Mouse (Mus musculus): ENCODE results near the gene Dusp3. TPM values are rescaled to one million over a fixed set of nuclear protein-coding genes. Genes with fewer than 3 reads are reported as not detected.

Dusp3 gene
- 12.9 and 13.4 TPM in 2 replicates for polyA plus RNA-seq (2016; fragmentation: Nextera tagmentation; extraction: Ambion mirVana)

DNA sequence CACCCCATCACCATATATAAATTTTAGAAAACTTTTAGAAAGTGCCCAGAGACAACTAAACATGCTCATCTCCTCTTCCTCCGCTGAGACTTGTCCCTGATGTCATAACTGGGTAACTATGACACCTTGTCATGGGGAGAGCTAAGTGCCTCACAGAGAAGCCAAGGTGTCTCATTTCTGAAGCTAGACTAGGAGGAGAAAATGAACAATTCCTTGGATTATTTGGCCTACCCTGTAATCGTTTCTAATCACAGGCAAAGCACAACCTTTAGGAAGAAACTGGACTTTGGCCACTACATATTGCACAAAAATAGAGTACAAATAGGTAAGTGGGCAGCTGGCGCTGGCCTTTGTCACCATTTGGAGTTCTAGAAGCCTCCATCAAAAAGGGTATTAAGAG lies at the start of gene Dusp3:
Gene Dusp3, minus strand, starts transcription at position 101 of the 400 bp plus-strand sequence.
- Histone ChIP-seq H3K4me2 (0 out of 2 replicates have a peak within 1 kb of the TSS, but pooled peaks have one; percentile 12), H3K27me3 (replicated peaks) (peaks cover 60% of the 10 kb centered on the region)

DNA sequence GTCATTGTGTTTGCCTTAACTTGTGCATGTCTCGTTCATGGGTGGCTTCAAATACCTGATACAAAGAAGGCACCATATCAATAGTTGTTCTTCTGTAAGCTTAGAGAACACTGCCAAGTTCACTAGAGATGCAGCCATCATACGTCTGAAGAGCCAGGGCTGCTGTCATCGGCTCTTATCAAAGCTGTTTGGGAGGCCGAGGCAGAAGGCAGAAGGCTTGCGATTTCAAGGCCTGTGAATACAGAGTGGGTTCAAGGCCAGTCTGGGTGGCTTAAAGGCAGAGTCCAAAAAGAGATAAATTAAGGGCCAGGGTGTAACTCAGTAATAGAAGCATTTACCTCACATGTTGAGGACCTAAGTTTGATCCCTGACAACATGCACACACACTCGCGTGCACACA lies 49.5 kb upstream of the Dusp3 start:
- no peak overlapping the region for H3K4me3 ChIP-seq
- 0 out of 2 replicates have a peak, but pooled peaks cover 2% of the 10 kb centered on the region for H3K4me1 ChIP-seq
- no peak overlapping the region for H3K9ac ChIP-seq
- 50% methylated on average over 7 of the region's 7 CpGs for WGBS (ENCODE audit: insufficient replicate concordance)
- H3K27me3 ChIP-seq (replicated peaks): peaks cover 20% of the 10 kb centered on the region
- no peak overlapping the region for H3K4me2 ChIP-seq
- 0 out of 2 replicates have a peak, but pooled peaks cover 3% of the 10 kb centered on the region for H3K9me3 ChIP-seq (replicated peaks)
- ATAC-seq: no peak
- no peak overlapping the region for H3K27ac ChIP-seq
- H3K36me3 ChIP-seq: no peaks in the 10 kb centered on the region

More for the DNA sequence above, at the start of gene Dusp3:
- ATAC-seq: no peak
- H3K9ac ChIP-seq: no peak within 1 kb of the TSS
- no peak within 1 kb of the TSS for H3K27ac ChIP-seq
- H3K9me3 ChIP-seq (replicated peaks): no peaks in the 10 kb centered on the region
- no peak within 1 kb of the TSS for H3K4me3 ChIP-seq
- no peaks in the 10 kb centered on the region for H3K36me3 ChIP-seq
- WGBS (ENCODE audit: insufficient replicate concordance): 69% methylated on average over 3 of the region's 3 CpGs
- peaks cover 39% of the 10 kb centered on the region for H3K4me1 ChIP-seq

DNA sequence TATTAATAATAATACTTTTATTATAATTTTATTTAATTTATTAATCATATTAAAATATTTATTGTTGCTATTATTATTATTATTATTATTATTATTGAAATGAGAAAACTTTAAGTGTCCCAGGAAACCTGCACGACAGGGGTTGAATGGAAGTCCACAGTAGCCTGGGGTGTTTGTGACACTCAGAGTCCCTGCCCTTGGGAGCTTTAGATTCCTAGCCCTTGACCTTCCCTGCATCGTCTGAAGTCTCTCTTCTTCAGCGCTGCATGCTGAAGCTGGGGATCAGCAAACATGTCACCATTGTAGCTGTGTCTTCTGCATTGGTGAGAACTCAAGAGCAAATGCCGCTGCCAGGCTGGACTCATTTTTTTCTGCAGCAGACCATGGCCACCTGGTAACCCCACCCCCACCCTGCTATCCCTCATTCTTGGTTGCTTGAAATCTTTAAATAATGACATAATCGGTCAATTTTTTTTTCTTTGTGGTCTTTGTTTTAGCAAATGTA lies 48.7 kb upstream of the Dusp3 start:
- Histone ChIP-seq H3K9ac (no peak overlapping the region), H3K9me3 (replicated peaks) (0 out of 2 replicates have a peak, but pooled peaks cover under 1% of the 10 kb centered on the region), H3K4me3 (no peak overlapping the region), H3K4me2 (no peak overlapping the region), H3K4me1 (0 out of 2 replicates have a peak, but pooled peaks cover under 1% of the 10 kb centered on the region), H3K36me3 (no peaks in the 10 kb centered on the region), H3K27me3 (replicated peaks) (peaks cover 20% of the 10 kb centered on the region), H3K27ac (no peak overlapping the region)
- ATAC-seq: no peak
- WGBS (ENCODE audit: insufficient replicate concordance): 67% methylated on average over 5 of the region's 5 CpGs

DNA sequence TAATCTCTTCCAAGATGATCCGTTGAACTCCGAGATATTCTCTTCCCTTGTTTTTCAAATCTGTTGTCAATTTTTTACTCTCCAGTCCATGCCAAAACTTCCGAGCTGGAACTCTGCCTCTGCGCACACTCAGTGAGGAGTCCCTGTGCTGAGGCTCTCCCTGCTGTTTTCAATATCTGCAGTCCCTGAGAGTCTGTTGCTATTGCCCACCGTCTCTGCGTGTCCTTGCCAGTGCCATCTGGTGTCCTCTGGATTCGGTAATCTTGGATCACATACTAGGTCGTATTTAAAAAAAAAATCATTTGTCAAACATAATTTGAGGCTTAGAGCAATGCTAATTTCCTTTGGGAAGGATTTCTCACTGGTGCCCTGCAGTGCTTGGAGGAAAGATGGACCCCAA lies 48.1 kb upstream of the Dusp3 start:
- Histone ChIP-seq H3K4me1 (0 out of 2 replicates have a peak, but pooled peaks cover 7% of the 10 kb centered on the region), H3K9ac (no peak overlapping the region), H3K27ac (no peak overlapping the region), H3K9me3 (replicated peaks) (no peaks in the 10 kb centered on the region), H3K36me3 (no peaks in the 10 kb centered on the region), H3K27me3 (replicated peaks) (peaks cover 20% of the 10 kb centered on the region), H3K4me2 (no peak overlapping the region), H3K4me3 (no peak overlapping the region)
- 65% methylated on average over 8 of the region's 8 CpGs for WGBS (ENCODE audit: insufficient replicate concordance)
- ATAC-seq: no peak

DNA sequence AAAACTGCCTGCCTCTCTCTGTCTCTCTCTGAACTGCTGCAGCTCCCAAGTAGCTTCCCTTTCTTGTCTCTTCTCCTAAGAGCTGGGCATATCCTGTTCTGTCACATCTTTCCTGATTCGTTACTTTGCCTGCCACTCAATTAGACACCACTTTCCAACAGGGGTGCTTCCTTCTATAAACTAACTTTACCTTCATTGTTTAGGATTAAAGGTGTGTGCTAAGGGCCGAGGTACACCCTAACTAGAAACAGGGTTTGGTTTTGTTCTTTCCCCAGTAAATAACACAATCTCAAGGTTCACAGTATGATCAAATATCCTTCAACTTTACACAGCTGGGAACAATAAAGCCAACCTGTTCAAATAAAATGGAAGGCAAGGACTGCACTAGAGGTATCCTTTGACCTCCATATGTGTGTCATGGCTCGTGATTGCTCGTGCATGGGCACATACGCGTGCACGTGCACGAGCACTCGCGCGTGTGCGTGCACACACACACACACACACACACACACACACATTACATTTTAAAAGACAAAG lies 46.3 kb upstream of the Dusp3 start:
- H3K4me1 ChIP-seq: peaks cover 19% of the 10 kb centered on the region
- H3K9ac ChIP-seq: no peak overlapping the region
- H3K4me3 ChIP-seq: no peak overlapping the region
- no peak overlapping the region for H3K4me2 ChIP-seq
- H3K36me3 ChIP-seq: no peaks in the 10 kb centered on the region
- no peak for ATAC-seq
- no peaks in the 10 kb centered on the region for H3K9me3 ChIP-seq (replicated peaks)
- no peak overlapping the region for H3K27ac ChIP-seq
- 75% methylated on average over 12 of the region's 12 CpGs for WGBS (ENCODE audit: insufficient replicate concordance)
- peaks cover 15% of the 10 kb centered on the region for H3K27me3 ChIP-seq (replicated peaks)

DNA sequence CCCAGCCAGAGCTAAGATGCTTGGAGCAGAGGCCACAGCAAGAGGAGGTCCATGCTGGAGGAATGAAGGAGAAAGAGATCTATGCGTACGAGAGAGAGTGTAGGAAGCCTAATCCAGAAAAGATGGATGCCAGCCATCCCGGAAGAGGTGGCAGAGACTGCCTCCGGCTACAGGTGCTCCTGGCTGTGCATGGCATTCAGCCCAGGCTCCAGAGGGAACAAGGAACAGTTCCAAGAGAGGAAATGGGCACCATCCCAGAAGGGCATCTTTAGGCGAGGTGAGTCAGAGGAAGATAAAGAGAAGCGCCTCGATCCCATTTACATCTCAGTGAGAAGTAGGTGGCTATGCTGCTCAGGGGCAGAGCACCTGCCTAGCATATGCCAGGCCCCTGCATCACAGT lies 44.3 kb upstream of the Dusp3 start:
- Histone ChIP-seq H3K9me3 (replicated peaks) (no peaks in the 10 kb centered on the region), H3K4me3 (no peak overlapping the region), H3K27ac (no peak overlapping the region), H3K4me1 (peaks cover 29% of the 10 kb centered on the region), H3K27me3 (replicated peaks) (peaks cover 30% of the 10 kb centered on the region), H3K4me2 (no peak overlapping the region), H3K9ac (no peak overlapping the region), H3K36me3 (no peaks in the 10 kb centered on the region)
- ATAC-seq: no peak
- WGBS (ENCODE audit: insufficient replicate concordance): 81% methylated on average over 7 of the region's 7 CpGs

DNA sequence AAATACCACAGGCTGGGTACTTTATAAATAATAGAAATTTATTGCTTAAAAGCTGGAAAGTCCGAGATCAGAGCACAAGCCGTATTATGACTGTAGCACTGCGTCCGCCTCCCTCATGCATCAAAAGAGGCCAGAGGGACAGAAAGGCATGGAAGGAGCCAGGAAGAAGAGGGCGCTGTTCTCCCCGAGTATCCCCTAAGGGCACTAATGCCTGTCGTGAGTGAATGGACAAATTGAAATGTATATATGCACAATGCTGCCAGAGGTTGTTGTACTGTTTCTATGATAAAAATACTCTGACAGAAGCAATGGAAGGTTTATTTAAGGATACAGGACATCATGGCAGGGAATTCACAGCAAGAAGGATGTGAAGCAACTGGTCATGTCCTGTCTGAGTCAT lies 43.2 kb upstream of the Dusp3 start:
- WGBS (ENCODE audit: insufficient replicate concordance): 40% methylated on average over 7 of the region's 7 CpGs
- Histone ChIP-seq H3K36me3 (no peaks in the 10 kb centered on the region), H3K4me3 (no peak overlapping the region), H3K27me3 (replicated peaks) (peaks cover 42% of the 10 kb centered on the region), H3K4me1 (peaks cover 33% of the 10 kb centered on the region), H3K9me3 (replicated peaks) (no peaks in the 10 kb centered on the region), H3K9ac (no peak overlapping the region), H3K27ac (no peak overlapping the region), H3K4me2 (no peak overlapping the region)
- no peak for ATAC-seq

DNA sequence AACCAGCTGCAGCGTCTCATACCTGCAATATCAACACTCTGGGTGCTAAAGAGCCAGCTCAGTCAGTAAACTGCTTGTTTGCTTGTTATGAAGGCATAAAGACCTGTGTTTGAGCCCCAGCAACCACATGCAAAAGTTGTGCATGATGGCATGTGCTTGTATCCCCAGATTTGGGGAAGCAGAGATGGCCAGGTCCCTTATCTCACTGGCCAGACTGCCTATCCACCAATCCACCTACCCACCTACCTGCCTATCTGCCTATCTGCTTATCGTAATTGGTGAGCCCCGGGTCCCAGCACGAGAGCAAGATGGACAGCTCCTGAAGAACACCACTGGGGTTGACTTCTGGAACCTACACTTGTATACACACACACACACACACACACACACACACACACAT lies 42.5 kb upstream of the Dusp3 start:
- WGBS (ENCODE audit: insufficient replicate concordance): 24% methylated on average over 4 of the region's 4 CpGs
- H3K4me2 ChIP-seq: no peak overlapping the region
- no peaks in the 10 kb centered on the region for H3K36me3 ChIP-seq
- no peaks in the 10 kb centered on the region for H3K9me3 ChIP-seq (replicated peaks)
- H3K27me3 ChIP-seq (replicated peaks): peaks cover 48% of the 10 kb centered on the region
- no peak overlapping the region for H3K9ac ChIP-seq
- no peak overlapping the region for H3K4me3 ChIP-seq
- H3K4me1 ChIP-seq: peaks cover 33% of the 10 kb centered on the region
- ATAC-seq: peak; percentile 50; the same call in 1 of the 2 replicates
- no peak overlapping the region for H3K27ac ChIP-seq

DNA sequence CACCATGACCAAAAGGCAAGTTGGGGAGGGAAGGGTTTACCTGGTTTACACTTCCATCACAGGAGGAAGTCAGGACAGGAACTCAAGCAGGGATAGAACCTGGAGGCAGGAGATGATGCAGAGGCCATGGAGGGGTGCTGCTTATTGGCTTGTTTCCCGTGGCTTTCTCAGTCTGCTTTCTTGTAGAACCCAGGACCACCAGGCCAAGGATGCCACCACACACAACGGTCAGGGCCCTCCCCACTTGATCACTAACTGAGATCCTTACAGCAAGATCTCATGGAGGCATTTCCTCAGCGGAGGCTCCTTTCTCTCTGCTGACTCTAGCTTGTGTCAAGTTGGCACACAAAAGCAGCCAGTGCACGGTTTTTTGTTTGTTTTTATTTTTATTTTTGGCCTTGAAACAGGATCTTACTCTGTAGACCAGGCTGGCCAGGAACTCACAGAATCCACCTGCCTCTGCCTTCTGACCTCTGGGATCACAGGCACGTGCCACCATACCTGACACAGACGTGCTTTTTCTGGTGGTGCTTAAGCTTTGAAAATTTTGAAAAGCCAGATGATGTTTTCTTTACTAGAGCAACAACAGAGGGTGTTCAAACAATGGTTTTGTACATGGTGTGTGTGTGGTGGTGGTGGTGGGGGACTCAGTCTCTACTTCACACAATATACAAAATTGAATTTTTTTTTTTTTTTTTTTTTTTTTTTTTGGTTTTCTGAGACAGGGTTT lies 41.4 kb upstream of the Dusp3 start, which contains the start of gene Mpp3:
Gene Mpp3, minus strand, starts transcription at position 375 of the 730 bp plus-strand sequence.
- no peak for ATAC-seq
- H3K4me2 ChIP-seq: peak within 1 kb of the TSS; percentile 88
- peaks cover 57% of the 10 kb centered on the region for H3K27me3 ChIP-seq (replicated peaks)
- H3K27ac ChIP-seq: no peak within 1 kb of the TSS
- H3K36me3 ChIP-seq: no peaks in the 10 kb centered on the region
- 55% methylated on average over 6 of the region's 6 CpGs for WGBS (ENCODE audit: insufficient replicate concordance)
- H3K9ac ChIP-seq: no peak within 1 kb of the TSS
- H3K4me3 ChIP-seq: peak within 1 kb of the TSS; percentile 59; the same call in 1 of the 2 replicates
- H3K4me1 ChIP-seq: peaks cover 33% of the 10 kb centered on the region
- no peaks in the 10 kb centered on the region for H3K9me3 ChIP-seq (replicated peaks)

DNA sequence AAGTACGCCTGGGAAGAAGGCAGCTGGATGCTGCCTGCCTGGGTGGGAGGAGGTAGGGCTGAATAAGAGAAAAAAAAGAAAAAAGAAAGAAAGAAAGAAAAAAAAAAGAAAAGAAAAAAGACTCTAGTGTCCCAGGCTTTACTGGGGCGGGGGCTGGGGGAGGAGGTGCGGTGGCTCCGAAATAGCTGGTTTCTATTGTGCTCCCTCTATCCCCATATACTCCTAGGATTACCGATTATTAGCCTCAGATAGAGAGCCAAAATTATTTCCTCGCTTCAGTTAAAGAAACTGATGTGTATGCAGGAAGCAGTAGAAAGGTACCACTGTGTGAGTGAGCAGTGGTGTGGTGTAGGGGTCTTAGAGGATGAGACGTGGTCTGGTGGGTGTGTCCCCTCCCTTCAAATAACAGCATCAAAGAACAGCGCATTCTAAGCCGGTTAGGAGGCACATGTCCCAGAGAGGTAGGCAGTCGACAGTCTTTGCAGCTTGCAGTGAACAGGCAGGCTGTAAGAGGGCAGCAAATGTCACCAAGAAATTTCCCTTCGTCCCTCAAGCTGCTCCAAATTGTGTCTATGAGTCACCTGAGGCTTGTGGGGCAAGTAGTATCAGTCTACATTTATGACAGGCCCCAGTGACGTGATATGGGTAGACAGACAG lies 40.7 kb upstream of the Dusp3 start:
- no peaks in the 10 kb centered on the region for H3K36me3 ChIP-seq
- H3K4me3 ChIP-seq: peak overlapping the region; percentile 59
- H3K4me2 ChIP-seq: peak overlapping the region; percentile 88
- no peaks in the 10 kb centered on the region for H3K9me3 ChIP-seq (replicated peaks)
- WGBS (ENCODE audit: insufficient replicate concordance): 12% methylated on average over 12 of the region's 12 CpGs
- no peak overlapping the region; the same call in 1 of the 2 replicates for H3K9ac ChIP-seq
- peaks cover 33% of the 10 kb centered on the region for H3K4me1 ChIP-seq
- H3K27ac ChIP-seq: no peak overlapping the region
- ATAC-seq: no peak
- peaks cover 60% of the 10 kb centered on the region for H3K27me3 ChIP-seq (replicated peaks)

DNA sequence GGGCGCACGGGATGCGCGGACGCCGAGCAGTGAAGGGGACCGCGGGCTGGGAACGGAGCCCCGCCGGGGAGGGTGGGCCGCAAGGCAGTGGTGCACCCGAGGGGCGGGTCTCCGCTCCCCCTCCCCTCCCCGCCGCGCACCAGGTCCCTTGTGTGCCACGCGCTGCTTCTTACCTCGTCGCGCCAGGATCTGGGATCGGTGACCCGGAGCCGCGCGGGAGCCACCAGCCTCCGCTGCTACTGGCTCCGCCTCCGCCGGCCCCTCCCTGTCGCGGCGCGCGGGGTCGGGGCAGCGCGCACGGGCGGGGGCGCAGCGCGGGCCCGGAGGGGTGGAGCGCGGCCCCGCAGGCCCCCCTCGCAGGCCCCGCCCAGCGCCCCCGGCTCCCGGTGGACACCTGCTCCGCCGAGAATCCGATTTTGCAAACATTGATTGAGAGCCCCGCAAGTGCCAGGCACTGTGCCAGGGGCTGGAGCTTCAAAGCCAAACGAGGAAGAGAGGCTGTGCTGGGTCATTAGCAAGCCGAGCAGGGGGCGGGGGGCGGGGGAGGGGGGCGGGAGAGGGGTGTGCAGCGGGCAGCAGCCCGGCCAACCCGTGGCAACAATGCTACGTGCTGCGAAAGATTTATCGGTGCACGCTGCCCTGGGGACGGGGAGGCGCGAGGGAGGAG lies 40.0 kb upstream of the Dusp3 start:
- H3K27ac ChIP-seq: no peak overlapping the region
- peak overlapping the region; percentile 47 for H3K9ac ChIP-seq
- H3K4me2 ChIP-seq: peak overlapping the region; percentile 88

More for the DNA sequence above, 40.0 kb upstream of the Dusp3 start:
- H3K36me3 ChIP-seq: no peaks in the 10 kb centered on the region
- H3K4me3 ChIP-seq: peak overlapping the region; percentile 59
- H3K4me1 ChIP-seq: peaks cover 33% of the 10 kb centered on the region
- H3K9me3 ChIP-seq (replicated peaks): no peaks in the 10 kb centered on the region
- ATAC-seq: peak; percentile 57
- peaks cover 56% of the 10 kb centered on the region for H3K27me3 ChIP-seq (replicated peaks)
- WGBS (ENCODE audit: insufficient replicate concordance): under 1% methylated on average over 57 of the region's 73 CpGs
